Mouse (Mus musculus) forebrain, embryonic 12.5 days (tissue): ENCODE measurements around the gene Adig. TPM values are rescaled to one million over a fixed set of nuclear protein-coding genes. Genes with fewer than 3 reads are reported as not detected.

Source experiments
- ATAC-seq: fragments of 200-750 bp; cut with Nextera tagmentation; 2 replicates; pipeline ENCODE4 v1.8.0; 2017; ENCODE audit warnings: moderate TSS enrichment; ENCODE audit not compliant: low FRiP score
- H3K27ac ChIP-seq: fragments of 300-500 bp; sonication (generic); 2 replicates; pipeline ENCODE4 v1.5.1; 2016; ENCODE audit warnings: mild to moderate bottlenecking
- H3K27me3 ChIP-seq: fragments of 300-500 bp; sonication (generic); 2 replicates; pipeline ENCODE4 v1.6.1; 2016; ENCODE audit warnings: mild to moderate bottlenecking
- H3K36me3 ChIP-seq: fragments of 300-500 bp; sonication (generic); replicated peaks from 2 replicates; pipeline ENCODE4 v1.6.1; 2016; ENCODE audit warnings: mild to moderate bottlenecking
- H3K4me1 ChIP-seq: fragments of 300-500 bp; sonication (generic); 2 replicates; pipeline ENCODE4 v1.6.1; 2016
- H3K4me2 ChIP-seq: fragments of 300-500 bp; sonication (generic); 2 replicates; pipeline ENCODE4 v1.6.1; 2016; ENCODE audit warnings: mild to moderate bottlenecking, moderate library complexity
- H3K4me3 ChIP-seq: fragments of 300-500 bp; sonication (generic); replicated peaks from 2 replicates; pipeline ENCODE4 v1.5.1; 2016; ENCODE audit warnings: mild to moderate bottlenecking
- H3K9ac ChIP-seq: fragments of 300-500 bp; sonication (generic); 2 replicates; pipeline ENCODE4 v1.6.1; 2016; ENCODE audit warnings: mild to moderate bottlenecking
- H3K9me3 ChIP-seq: fragments of 300-500 bp; sonication (generic); 2 replicates; pipeline ENCODE4 v1.6.1; 2016
- WGBS: fragments of 180-500 bp; shearing (Covaris S2); methylation state at CpG from one replicate; pipeline ENCODE4 v1.1.7; 2016; 5-methylcytosine and 5-hydroxymethylcytosine counted together
- polyA plus RNA-seq: library from polyadenylated mRNA; unstranded; fragments of >200 nt; fragmentation: Nextera tagmentation; extraction: Ambion mirVana; gene quantifications from 2 replicates; pipeline ENCODE4 v1.2.1, GENCODE M21; 2016

Adig gene
- polyA plus RNA-seq, 1 experiment from 2014 or later, result not detected

DNA sequence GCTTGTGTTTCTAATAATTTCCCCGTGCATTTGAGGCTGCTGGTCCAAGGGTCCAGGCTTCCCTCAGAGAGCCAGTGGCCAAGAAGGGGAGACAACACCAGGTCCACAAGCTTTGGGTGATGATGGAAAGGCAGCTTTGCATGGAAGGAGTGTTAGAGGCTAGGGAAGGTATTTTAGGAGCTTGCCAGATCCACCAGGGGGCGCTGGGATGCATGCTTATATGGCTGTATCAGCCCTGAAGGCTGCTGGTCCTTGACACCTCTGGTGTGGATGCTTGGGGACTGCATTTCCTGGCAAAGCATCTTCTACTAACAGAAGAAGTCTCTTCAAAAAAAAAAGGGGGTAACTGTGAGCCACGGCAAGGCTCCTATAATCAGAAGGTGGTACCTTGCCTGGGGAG lies 47.7 kb downstream of the Adig start:
- Histone ChIP-seq H3K9ac (no peak overlapping the region), H3K27me3 (peaks cover 55% of the 10 kb centered on the region), H3K4me1 (peaks cover 13% of the 10 kb centered on the region; the same call in 1 of the 2 replicates), H3K4me2 (no peak overlapping the region), H3K4me3 (no peak overlapping the region), H3K9me3 (no peaks in the 10 kb centered on the region), H3K36me3 (no peaks in the 10 kb centered on the region), H3K27ac (no peak overlapping the region)
- WGBS, result 3% methylated on average over 3 of the region's 3 CpGs
- ATAC-seq, result peak; percentile 68; the same call in 1 of the 2 replicates

GRCm38 (mm10) chr2:158554366-158554765 lies 52.0 kb downstream of the Adig start:
- 16% methylated on average over 10 of the region's 10 CpGs for WGBS
- Histone ChIP-seq H3K9ac (no peak overlapping the region), H3K27me3 (peaks cover 60% of the 10 kb centered on the region), H3K9me3 (no peaks in the 10 kb centered on the region), H3K4me1 (peaks cover 29% of the 10 kb centered on the region), H3K27ac (no peak overlapping the region), H3K4me3 (no peak overlapping the region), H3K36me3 (no peaks in the 10 kb centered on the region), H3K4me2 (no peak overlapping the region)
- ATAC-seq, result no peak

DNA sequence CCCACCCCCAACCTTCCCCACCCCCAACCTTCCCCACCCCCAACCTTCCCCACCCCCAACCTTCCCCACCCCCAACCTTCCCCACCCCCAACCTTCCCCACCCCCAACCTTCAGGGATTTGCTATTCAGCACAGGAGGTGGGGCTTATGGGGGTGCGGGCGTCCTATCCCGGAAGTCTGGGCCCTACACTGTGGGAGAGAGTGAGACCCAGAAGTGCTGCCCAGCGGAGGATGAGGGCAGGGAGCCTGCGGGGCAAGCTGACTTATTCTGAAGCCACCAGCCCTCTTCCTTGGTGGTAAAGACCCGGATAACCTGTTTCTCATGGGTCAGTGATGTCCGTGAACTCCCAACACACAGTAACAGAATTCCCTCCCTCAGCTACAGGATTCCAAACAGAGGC lies 52.8 kb downstream of the Adig start:
- peaks cover 38% of the 10 kb centered on the region for H3K4me1 ChIP-seq
- peak overlapping the region; percentile 59 for H3K4me2 ChIP-seq
- H3K4me3 ChIP-seq, result peak overlapping the region; percentile 8; the same call in 1 of the 2 replicates
- H3K9ac ChIP-seq, result no peak overlapping the region
- peak overlapping the region; percentile 91 for H3K27ac ChIP-seq
- WGBS, result 3% methylated on average over 7 of the region's 7 CpGs
- no peaks in the 10 kb centered on the region for H3K36me3 ChIP-seq
- H3K27me3 ChIP-seq, result peaks cover 53% of the 10 kb centered on the region
- no peaks in the 10 kb centered on the region for H3K9me3 ChIP-seq
- ATAC-seq, result no peak

- WGBS, result 2% methylated on average over 8 of the region's 8 CpGs
- Histone ChIP-seq H3K4me2 (peak overlapping the region; percentile 59), H3K9me3 (no peaks in the 10 kb centered on the region), H3K9ac (peak overlapping the region; percentile 45), H3K4me3 (peak overlapping the region; percentile 29), H3K27me3 (peaks cover 48% of the 10 kb centered on the region), H3K4me1 (peaks cover 43% of the 10 kb centered on the region), H3K36me3 (no peaks in the 10 kb centered on the region), H3K27ac (peak overlapping the region; percentile 91)
- peak; percentile 9; the same call in 1 of the 2 replicates for ATAC-seq
Measured at GRCm38 (mm10) chr2:158555812-158556211, 53.4 kb downstream of the Adig start.

GRCm38 (mm10) chr2:158556225-158556624 lies 53.8 kb downstream of the Adig start:
- no peaks in the 10 kb centered on the region for H3K36me3 ChIP-seq
- WGBS, result 0% methylated on average over 20 of the region's 20 CpGs
- H3K4me1 ChIP-seq, result peaks cover 47% of the 10 kb centered on the region
- H3K4me2 ChIP-seq, result peak overlapping the region; percentile 59
- H3K27ac ChIP-seq, result peak overlapping the region; percentile 91
- H3K9me3 ChIP-seq, result no peaks in the 10 kb centered on the region
- H3K4me3 ChIP-seq, result peak overlapping the region; percentile 29
- H3K9ac ChIP-seq, result peak overlapping the region; percentile 45
- ATAC-seq, result peak; percentile 50
- peaks cover 44% of the 10 kb centered on the region for H3K27me3 ChIP-seq

GRCm38 (mm10) chr2:158556750-158557149 lies 54.3 kb downstream of the Adig start:
- Histone ChIP-seq H3K9ac (no peak overlapping the region), H3K9me3 (no peaks in the 10 kb centered on the region), H3K27me3 (peaks cover 39% of the 10 kb centered on the region), H3K4me3 (no peak overlapping the region), H3K36me3 (no peaks in the 10 kb centered on the region), H3K4me2 (peak overlapping the region; percentile 59), H3K4me1 (peaks cover 53% of the 10 kb centered on the region), H3K27ac (peak overlapping the region; percentile 91)
- ATAC-seq, result peak; percentile 77
- 3% methylated on average over 5 of the region's 5 CpGs for WGBS

Other genes with a start within 250 kb of the Adig start
- gene Bpi, start 244.5 kb upstream of the Adig start, polyA plus RNA-seq, result not detected in 2 replicates
- 1.5 and 2.3 TPM in 2 replicates for gene Lbp, start 196.1 kb upstream of the Adig start, polyA plus RNA-seq
- gene Snhg11, start 127.0 kb upstream of the Adig start, polyA plus RNA-seq, result 34.1 and 39.7 TPM in 2 replicates
- gene Ralgapb, start 92.8 kb upstream of the Adig start, polyA plus RNA-seq, result 24.3 and 26.0 TPM in 2 replicates
- 0.36 and 0.81 TPM in 2 replicates for gene Arhgap40, start 10.2 kb downstream of the Adig start, polyA plus RNA-seq
- 3.8 and 4.3 TPM in 2 replicates for gene Slc32a1, start 108.2 kb downstream of the Adig start, polyA plus RNA-seq
- 20.3 and 22.6 TPM in 2 replicates for gene Actr5, start 122.3 kb downstream of the Adig start, polyA plus RNA-seq
- gene Ppp1r16b, start 162.8 kb downstream of the Adig start, polyA plus RNA-seq, result 2.9 and 3.2 TPM in 2 replicates